Mouse (Mus musculus) myocyte (in vitro differentiated cells): Measurements from ENCODE around the gene Hoxa4.

Experiments used
- MAX ChIP-seq: IDR thresholded peaks from one replicate; pipeline ENCODE4 v1.6.1; 2011; ENCODE audit warnings: low read depth, mild to moderate bottlenecking, control low read depth
- MYOD1 ChIP-seq, 3 experiments: IDR thresholded peaks; one replicate each; pipeline ENCODE4 v1.6.1; 2011; ENCODE audit warnings: control low read depth in 2 of 3, low read depth in 2 of 3, mild to moderate bottlenecking in 2 of 3, moderate library complexity in 1 of 3; ENCODE audit not compliant: insufficient read length in 2 of 3, control insufficient read depth in 1 of 3
- POLR2A ChIP-seq: IDR thresholded peaks from one replicate; pipeline ENCODE4 v1.6.1; 2011; ENCODE audit warnings: low read depth, mild to moderate bottlenecking, control low read depth, moderate library complexity; ENCODE audit not compliant: insufficient read length
- REST ChIP-seq: IDR thresholded peaks from one replicate; pipeline ENCODE4 v1.6.1; 2011; ENCODE audit warnings: mild to moderate bottlenecking, control low read depth, moderate library complexity; ENCODE audit not compliant: insufficient read depth, insufficient read length
- SRF ChIP-seq: IDR thresholded peaks from one replicate; pipeline ENCODE4 v1.6.1; 2011; ENCODE audit warnings: low read depth; ENCODE audit not compliant: control insufficient read depth, insufficient read length
- TCF12 ChIP-seq: IDR thresholded peaks from one replicate; pipeline ENCODE4 v1.6.1; 2011; ENCODE audit warnings: mild to moderate bottlenecking, control low read depth; ENCODE audit not compliant: poor library complexity, insufficient read depth, severe bottlenecking
- TCF3 ChIP-seq: IDR thresholded peaks from one replicate; pipeline ENCODE4 v1.6.1; 2011; ENCODE audit warnings: low read depth, control low read depth; ENCODE audit not compliant: insufficient read length

DNA sequence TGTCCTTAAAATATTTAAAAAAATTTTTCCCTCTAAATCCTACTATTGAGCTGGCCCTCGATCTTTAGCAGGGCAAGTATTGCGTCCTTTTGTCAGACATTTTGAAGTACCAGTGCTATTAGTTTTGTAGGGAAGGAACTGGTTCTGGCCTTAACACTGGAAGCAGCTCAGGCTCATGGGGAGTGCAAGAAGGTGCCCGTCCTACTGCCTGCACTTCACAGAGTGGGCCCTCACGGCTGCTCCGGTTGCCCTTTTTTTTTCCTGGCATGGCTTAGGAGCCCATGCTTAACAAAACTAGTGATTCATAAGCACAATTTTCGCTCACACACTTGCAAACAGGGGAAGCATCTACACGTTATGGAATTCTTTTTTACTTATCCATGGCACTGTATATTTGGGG, 47.4 kb upstream of the Hoxa4 start:
- TF ChIP-seq SRF, result no peak
- no peak for TF ChIP-seq REST
- TF ChIP-seq MAX, result no peak
- no peak for TF ChIP-seq POLR2A
- no peak for TF ChIP-seq MYOD1 (IDR thresholded peaks at IDR 0.05; ENCODE audit: control insufficient read depth in 1 of 3, insufficient read length in 2 of 3, low read depth in 2 of 3)
- TF ChIP-seq TCF3, result no peak
- no peak for TF ChIP-seq TCF12
